Mouse (Mus musculus): ENCODE results near the gene Ptk6.

DNA sequence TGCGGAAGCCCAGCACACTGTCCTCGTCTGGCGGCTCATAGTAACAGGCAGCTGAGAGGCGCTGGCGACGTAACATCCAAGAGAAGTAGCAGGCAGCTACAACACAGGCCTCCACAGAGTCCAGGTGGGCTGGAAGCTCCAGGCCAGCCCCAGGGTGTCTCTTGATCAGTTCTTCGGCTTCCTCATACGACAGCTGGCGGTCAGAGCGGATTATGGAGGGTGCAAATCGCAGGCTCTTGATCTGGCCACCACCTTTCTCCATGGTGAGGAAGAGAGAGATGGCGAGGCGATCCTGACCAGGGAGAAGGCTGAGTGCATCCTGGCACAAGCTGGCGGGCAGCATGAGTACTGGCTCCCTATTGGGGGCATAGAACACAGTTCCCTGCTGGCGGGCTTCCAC, 30.9 kb upstream of the Ptk6 start:
- TF ChIP-seq ZNF384 (IDR thresholded peaks at IDR 0.05; ENCODE audit: low read depth, low read length): no peak
- no peak for TF ChIP-seq HCFC1 (IDR thresholded peaks at IDR 0.05; ENCODE audit: borderline replicate concordance, insufficient read depth, low read length)
- no peak for TF ChIP-seq ZC3H11A (IDR thresholded peaks at IDR 0.05; ENCODE audit: borderline replicate concordance, low read depth, low read length)

All from ES-E14 (cell line).